Mouse (Mus musculus) intestine, postnatal 0 days (tissue): Measurements from ENCODE around the gene Mmp17. TPM values are rescaled to one million over a fixed set of nuclear protein-coding genes. Genes with fewer than 3 reads are reported as not detected.

ENCODE experiments used
- ATAC-seq: fragments of 200-750 bp; cut with Nextera tagmentation; 2 replicates; pipeline ENCODE4 v1.8.0; 2017; ENCODE audit warnings: mild to moderate bottlenecking, moderate TSS enrichment, moderate library complexity
- H3K27ac ChIP-seq: fragments of 300-500 bp; sonication (generic); 2 replicates; pipeline ENCODE4 v1.5.1; 2014; ENCODE audit warnings: mild to moderate bottlenecking, low read depth, low read length, moderate library complexity
- H3K27me3 ChIP-seq: fragments of 300-500 bp; sonication (generic); replicated peaks from 2 replicates; pipeline ENCODE4 v1.6.1; 2014; ENCODE audit warnings: low read length, mixed read lengths; ENCODE audit not compliant: control insufficient read depth, insufficient read depth
- H3K36me3 ChIP-seq: fragments of 300-500 bp; sonication (generic); 2 replicates; pipeline ENCODE4 v1.6.1; 2014; ENCODE audit warnings: mild to moderate bottlenecking, moderate library complexity; ENCODE audit not compliant: control insufficient read depth, insufficient read depth
- H3K4me1 ChIP-seq: fragments of 300-500 bp; sonication (generic); replicated peaks from 2 replicates; pipeline ENCODE4 v1.6.1; 2014; ENCODE audit warnings: antibody characterized with exemption, low read length, mixed read lengths; ENCODE audit not compliant: control insufficient read depth, insufficient read depth
- H3K4me2 ChIP-seq: fragments of 300-500 bp; sonication (generic); replicated peaks from 2 replicates; pipeline ENCODE4 v1.6.1; 2014; ENCODE audit warnings: low read depth, mild to moderate bottlenecking, moderate library complexity
- H3K4me3 ChIP-seq: fragments of 300-500 bp; sonication (generic); 2 replicates; pipeline ENCODE4 v1.5.1; 2014; ENCODE audit warnings: low read depth, low read length
- H3K9ac ChIP-seq: fragments of 300-500 bp; sonication (generic); 2 replicates; pipeline ENCODE4 v1.6.1; 2014; ENCODE audit warnings: mild to moderate bottlenecking, low read depth, low read length
- H3K9me3 ChIP-seq: fragments of 300-500 bp; sonication (generic); 2 replicates; pipeline ENCODE4 v1.6.1; 2016; ENCODE audit warnings: mixed run types; ENCODE audit not compliant: control insufficient read depth
- CTCF ChIP-seq: sonication (generic); IDR thresholded peaks from 2 replicates; pipeline ENCODE4 v1.5.1; 2016; ENCODE audit warnings: low read depth, mild to moderate bottlenecking, control low read depth, antibody characterized with exemption, moderate library complexity
- WGBS: fragments of 180-500 bp; shearing (Covaris S2); extraction: QIAGEN DNeasy Blood & Tissue Kit; methylation state at CpG from one replicate; pipeline ENCODE4 v1.1.7; 2014; 5-methylcytosine and 5-hydroxymethylcytosine counted together
- polyA plus RNA-seq: library from polyadenylated mRNA; unstranded; fragments of >200 nt; fragmentation: Nextera tagmentation; extraction: Ambion mirVana; gene quantifications from 2 replicates; pipeline ENCODE4 v1.2.1, GENCODE M21; 2015

Mmp17 gene
- polyA plus RNA-seq, 1 experiment from 2014 or later, result 2.9 TPM

DNA sequence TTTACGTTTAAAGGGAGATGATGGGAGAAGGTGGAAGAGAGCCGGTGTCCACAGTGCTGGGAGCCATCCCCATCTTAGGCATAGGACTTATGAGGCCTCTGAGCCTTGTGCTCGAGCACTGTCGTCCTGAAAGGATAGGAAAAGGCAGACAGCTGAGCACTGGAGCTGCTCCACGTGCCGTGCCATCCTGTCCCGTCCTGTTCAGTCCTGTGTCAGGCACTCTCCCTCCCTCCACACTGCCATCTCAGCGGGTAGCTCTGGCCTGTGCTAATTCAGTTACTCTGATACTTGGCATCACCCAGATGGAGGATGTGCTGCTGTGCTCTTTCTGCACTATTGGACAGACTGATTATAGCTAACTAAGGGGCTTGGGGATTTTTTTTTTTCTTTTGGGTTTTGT is 21.6 kb upstream of the Mmp17 start:
- TF ChIP-seq CTCF, result no peak
- Histone ChIP-seq H3K9ac (no peak overlapping the region), H3K27me3 (no peaks in the 10 kb centered on the region), H3K4me2 (no peak overlapping the region), H3K27ac (no peak overlapping the region; the same call in 1 of the 2 replicates), H3K9me3 (no peaks in the 10 kb centered on the region), H3K36me3 (peaks cover 80% of the 10 kb centered on the region), H3K4me1 (no peaks in the 10 kb centered on the region), H3K4me3 (no peak overlapping the region)
- no peak for ATAC-seq
- WGBS, result 89% methylated on average over 8 of the region's 8 CpGs

DNA sequence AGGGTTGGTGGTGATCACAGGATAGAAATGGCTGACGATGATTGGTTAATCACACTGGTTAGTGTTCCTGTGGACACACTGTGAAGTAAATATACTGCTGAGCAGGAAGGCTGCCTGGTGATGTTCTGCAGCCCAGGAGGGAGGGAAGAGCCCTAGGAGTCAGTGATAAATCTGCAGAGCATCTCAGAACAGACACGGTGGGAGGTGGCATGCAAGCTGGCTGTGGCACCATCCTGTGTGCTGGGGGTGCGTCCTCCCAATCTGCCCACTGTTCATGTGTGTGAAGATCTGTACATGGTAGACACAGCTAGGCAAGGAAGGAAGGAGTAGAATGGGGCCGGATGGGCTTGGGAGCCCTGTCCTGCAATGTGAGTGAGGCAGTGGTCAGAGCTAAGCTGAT is 15.4 kb upstream of the Mmp17 start:
- TF ChIP-seq CTCF, result no peak
- peaks cover 79% of the 10 kb centered on the region for H3K36me3 ChIP-seq

DNA sequence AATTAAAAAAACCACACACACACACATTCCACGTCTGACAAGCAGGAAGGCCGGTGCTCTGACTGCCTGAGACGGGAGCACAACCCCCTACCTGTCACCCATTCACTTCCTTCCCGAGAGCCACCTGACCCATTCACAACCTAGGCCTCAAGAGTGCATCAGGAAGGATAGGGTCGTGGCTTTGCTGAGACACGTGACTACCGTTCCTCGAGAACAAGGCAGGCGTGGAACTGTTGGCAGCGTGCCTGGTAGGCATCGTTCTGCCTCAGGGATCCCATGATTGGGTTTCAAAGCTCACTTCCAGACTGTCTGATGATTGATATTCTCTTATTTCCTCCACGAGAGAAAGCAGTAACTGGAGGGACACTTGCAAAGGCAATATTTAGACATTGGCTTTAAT is 5.8 kb upstream of the Mmp17 start:
- WGBS, result 26% methylated on average over 12 of the region's 12 CpGs
- Histone ChIP-seq H3K9ac (no peak overlapping the region), H3K36me3 (no peaks in the 10 kb centered on the region), H3K27me3 (peaks cover 14% of the 10 kb centered on the region; the same call in 1 of the 2 replicates), H3K4me3 (no peak overlapping the region), H3K9me3 (no peaks in the 10 kb centered on the region), H3K27ac (no peak overlapping the region), H3K4me1 (no peaks in the 10 kb centered on the region), H3K4me2 (no peak overlapping the region)
- ATAC-seq, result no peak
- no peak for TF ChIP-seq CTCF

More for the DNA sequence above, 15.4 kb upstream of the Mmp17 start:
- no peak overlapping the region for H3K4me3 ChIP-seq
- ATAC-seq, result no peak
- no peaks in the 10 kb centered on the region for H3K27me3 ChIP-seq
- H3K9me3 ChIP-seq, result no peaks in the 10 kb centered on the region
- WGBS, result 98% methylated on average over 4 of the region's 4 CpGs
- H3K4me1 ChIP-seq, result no peaks in the 10 kb centered on the region
- no peak overlapping the region for H3K4me2 ChIP-seq
- H3K27ac ChIP-seq, result no peak overlapping the region
- no peak overlapping the region for H3K9ac ChIP-seq

DNA sequence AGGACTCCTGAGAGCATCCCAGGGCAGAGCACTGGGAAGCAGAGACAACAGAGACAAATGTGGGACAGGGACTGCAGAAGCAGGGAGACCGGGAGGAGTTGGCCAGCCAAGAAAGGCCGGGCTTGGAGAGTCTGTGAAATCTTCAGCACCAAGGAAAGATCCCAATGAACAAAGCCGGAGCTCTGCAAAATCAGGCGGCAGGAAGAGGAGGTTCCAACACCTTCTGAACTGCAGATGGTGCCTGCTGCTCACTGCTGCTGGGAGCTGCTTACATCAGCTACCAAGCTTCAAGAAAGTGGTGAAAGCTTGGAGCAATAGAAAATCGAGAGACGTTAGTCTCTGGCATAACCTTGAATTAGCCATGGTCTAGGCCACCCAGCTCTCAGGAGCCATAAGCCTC is 3.9 kb upstream of the Mmp17 start:
- no peak overlapping the region for H3K4me2 ChIP-seq
- no peaks in the 10 kb centered on the region for H3K9me3 ChIP-seq
- no peak overlapping the region for H3K9ac ChIP-seq
- H3K27ac ChIP-seq, result no peak overlapping the region
- no peak for TF ChIP-seq CTCF
- 0 out of 2 replicates have a peak, but pooled peaks cover 2% of the 10 kb centered on the region for H3K4me1 ChIP-seq
- no peak for ATAC-seq
- peaks cover 28% of the 10 kb centered on the region; the same call in 1 of the 2 replicates for H3K27me3 ChIP-seq
- no peak overlapping the region for H3K4me3 ChIP-seq
- no peaks in the 10 kb centered on the region for H3K36me3 ChIP-seq
- 10% methylated on average over 6 of the region's 6 CpGs for WGBS

DNA sequence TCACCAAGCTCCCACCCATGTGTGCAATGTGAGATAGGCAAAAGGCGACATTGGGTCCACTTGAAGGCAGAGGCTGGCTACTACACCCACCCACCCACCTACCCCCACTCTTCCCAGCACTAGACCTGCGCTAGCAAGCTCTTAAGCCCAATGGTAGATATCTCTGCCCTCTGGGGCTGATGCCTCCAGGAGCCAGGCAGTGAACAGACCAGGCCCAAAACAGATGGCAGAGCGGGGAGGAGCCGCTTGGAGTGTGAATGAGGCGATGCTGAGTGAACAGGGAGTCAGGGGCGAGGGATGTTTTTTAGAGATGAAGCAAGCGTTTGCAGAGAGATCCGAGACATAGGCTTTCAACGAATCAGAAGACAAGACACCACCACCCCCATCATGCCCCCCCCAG is 3.4 kb upstream of the Mmp17 start:
- Histone ChIP-seq H3K9ac (no peak overlapping the region), H3K9me3 (no peaks in the 10 kb centered on the region), H3K4me2 (no peak overlapping the region), H3K27ac (no peak overlapping the region), H3K4me3 (no peak overlapping the region), H3K4me1 (0 out of 2 replicates have a peak, but pooled peaks cover 4% of the 10 kb centered on the region), H3K36me3 (no peaks in the 10 kb centered on the region), H3K27me3 (peaks cover 32% of the 10 kb centered on the region; the same call in 1 of the 2 replicates)
- ATAC-seq, result no peak
- TF ChIP-seq CTCF, result no peak
- 67% methylated on average over 9 of the region's 9 CpGs for WGBS

GRCm38 (mm10) chr5:129581015-129581414 is 3.0 kb upstream of the Mmp17 start:
- Histone ChIP-seq H3K27ac (no peak overlapping the region), H3K9me3 (no peaks in the 10 kb centered on the region), H3K4me1 (peaks cover 4% of the 10 kb centered on the region; the same call in 1 of the 2 replicates), H3K9ac (no peak overlapping the region), H3K4me2 (no peak overlapping the region), H3K36me3 (no peaks in the 10 kb centered on the region), H3K4me3 (no peak overlapping the region), H3K27me3 (peaks cover 36% of the 10 kb centered on the region)
- ATAC-seq, result no peak
- no peak for TF ChIP-seq CTCF
- 67% methylated on average over 7 of the region's 7 CpGs for WGBS

DNA sequence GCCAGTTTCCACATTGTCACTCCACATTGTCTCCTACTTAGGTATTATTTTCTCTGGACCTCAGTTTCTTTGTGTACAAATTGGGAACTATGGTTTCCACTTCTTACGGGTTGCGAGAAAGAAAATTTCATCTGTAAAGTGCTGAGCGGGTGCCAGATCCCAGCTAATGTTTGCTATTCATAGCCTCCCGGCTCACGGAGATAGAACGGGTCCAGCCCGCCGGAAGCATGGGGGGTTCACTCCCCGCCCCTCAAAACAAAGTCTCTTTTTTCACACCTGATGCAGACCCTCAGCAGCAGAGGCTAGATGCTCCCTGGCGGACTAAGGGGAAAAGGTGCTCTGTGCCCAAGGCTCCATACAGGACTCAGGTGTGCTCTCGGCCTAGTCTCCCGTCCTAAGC is 638 bp upstream of the Mmp17 start:
- no peak for TF ChIP-seq CTCF
- peak overlapping the region; percentile 66 for H3K4me3 ChIP-seq
- no peaks in the 10 kb centered on the region for H3K36me3 ChIP-seq
- H3K9ac ChIP-seq, result no peak overlapping the region
- H3K4me1 ChIP-seq, result peaks cover 4% of the 10 kb centered on the region; the same call in 1 of the 2 replicates
- peak overlapping the region; percentile 100 for H3K4me2 ChIP-seq
- 3% methylated on average over 12 of the region's 12 CpGs for WGBS
- no peak for ATAC-seq
- no peaks in the 10 kb centered on the region for H3K9me3 ChIP-seq
- peaks cover 46% of the 10 kb centered on the region for H3K27me3 ChIP-seq
- H3K27ac ChIP-seq, result no peak overlapping the region
